Mouse (Mus musculus): ENCODE data around the gene Fndc3b. TPM values are rescaled to one million over a fixed set of nuclear protein-coding genes. Genes with fewer than 3 reads are reported as not detected.

Fndc3b gene
- polyA plus RNA-seq, 1 experiment from 2014 or later, result 39.5 TPM

DNA sequence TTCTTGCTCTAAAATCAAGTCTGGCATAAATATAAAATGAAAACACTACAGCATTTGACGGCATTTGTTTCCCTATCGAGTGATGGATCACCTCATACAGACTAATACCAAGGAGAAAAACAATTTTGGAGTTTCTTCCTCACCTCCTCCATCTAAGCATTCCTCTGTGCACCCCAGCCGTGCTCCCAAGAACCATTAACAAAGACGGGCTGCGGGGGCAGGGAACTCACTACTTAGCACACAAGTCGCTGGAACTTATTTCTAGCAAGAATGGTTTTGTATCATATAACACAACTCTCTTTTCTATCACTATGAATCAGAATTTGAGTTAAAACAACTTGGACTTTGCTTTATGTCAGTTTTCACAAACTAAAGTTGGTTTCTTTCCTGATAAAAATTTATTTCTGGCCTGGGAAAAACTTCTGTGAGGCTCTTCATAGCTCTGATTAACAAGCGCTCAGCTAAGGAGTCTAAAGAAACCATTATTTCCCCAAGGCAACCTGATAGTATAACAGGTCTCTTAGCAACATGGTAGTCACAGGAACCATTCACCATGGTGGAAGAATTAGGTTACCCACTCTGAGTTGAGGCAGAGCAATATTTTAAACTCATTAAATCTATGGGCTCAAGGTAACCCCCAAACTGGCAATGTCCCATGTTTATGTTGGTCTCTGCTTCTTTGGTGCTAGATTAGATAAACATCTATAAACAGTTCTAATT, 131.1 kb downstream of the Fndc3b start:
- Histone ChIP-seq H3K27me3 (no peaks in the 10 kb centered on the region), H3K4me1 (peaks cover 32% of the 10 kb centered on the region), H3K36me3 (no peaks in the 10 kb centered on the region), H3K4me3 (no peak overlapping the region), H3K27ac (no peak overlapping the region), H3K9me3 (no peaks in the 10 kb centered on the region), H3K4me2 (no peak overlapping the region), H3K9ac (no peak overlapping the region)
- 60% methylated on average over 7 of the region's 7 CpGs for WGBS
- no peak for ATAC-seq (ENCODE audit: insufficient number of reproducible peaks, low FRiP score, low TSS enrichment, low read depth)

DNA sequence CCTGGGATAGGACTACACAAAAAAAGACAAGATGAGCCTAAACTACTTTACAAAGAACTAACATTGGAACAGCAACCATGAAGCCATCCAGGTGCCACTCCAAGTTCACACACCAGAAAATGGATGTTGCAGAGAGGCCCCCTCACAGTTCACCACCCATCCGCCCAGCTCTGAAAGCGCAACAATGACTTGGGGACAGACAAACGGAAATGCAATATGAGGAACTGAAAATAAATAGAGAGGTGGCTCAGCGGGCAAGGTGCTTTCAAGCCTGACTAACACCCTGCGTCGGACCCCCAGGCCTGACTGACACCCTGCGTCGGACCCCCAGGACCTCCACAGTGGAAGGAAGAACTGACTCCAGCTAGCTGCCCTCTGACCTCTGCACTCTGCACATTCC, 131.9 kb downstream of the Fndc3b start:
- Histone ChIP-seq H3K36me3 (no peaks in the 10 kb centered on the region), H3K9me3 (no peaks in the 10 kb centered on the region), H3K27ac (no peak overlapping the region), H3K4me2 (no peak overlapping the region), H3K4me1 (peaks cover 25% of the 10 kb centered on the region), H3K4me3 (no peak overlapping the region), H3K9ac (no peak overlapping the region), H3K27me3 (no peaks in the 10 kb centered on the region)
- no peak for ATAC-seq (ENCODE audit: insufficient number of reproducible peaks, low FRiP score, low TSS enrichment, low read depth)
- 87% methylated on average over 8 of the region's 8 CpGs for WGBS

DNA sequence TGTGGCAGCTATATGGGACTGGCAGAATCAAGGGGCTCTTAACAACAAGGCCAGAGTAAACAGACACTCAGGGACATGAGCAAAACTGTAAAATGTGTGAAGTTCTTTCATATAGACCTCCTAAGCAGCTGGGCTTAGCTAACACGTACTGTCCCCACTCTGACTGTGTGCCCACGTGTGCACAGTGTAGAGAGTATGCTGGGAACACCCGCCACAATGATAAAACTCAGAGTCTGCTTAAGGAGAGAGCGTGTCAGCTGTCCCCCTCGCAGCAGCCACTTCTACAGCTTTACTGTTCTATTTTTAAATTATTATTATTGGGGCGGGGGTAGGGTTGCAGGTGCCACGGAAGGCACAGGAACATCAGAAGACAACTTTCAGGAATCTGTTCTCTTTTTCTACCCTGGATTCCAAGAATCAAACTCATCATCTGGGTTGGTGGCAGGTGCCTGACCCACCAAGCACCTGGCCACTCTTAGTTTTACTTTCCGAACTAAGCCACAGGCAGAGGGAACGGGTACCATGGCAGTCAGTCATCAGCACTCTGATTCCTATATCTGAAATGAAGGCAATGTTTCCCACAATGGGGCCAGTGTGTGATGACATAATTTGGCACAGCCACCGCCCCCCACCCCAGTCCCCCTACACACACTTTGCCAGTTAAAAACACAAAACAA, 133.6 kb downstream of the Fndc3b start:
- whole genome bisulfite sequencing, result 77% methylated on average over 10 of the region's 10 CpGs
- Histone ChIP-seq H3K4me1 (peaks cover 32% of the 10 kb centered on the region), H3K9ac (no peak overlapping the region), H3K4me2 (no peak overlapping the region), H3K9me3 (no peaks in the 10 kb centered on the region), H3K27ac (no peak overlapping the region), H3K4me3 (no peak overlapping the region), H3K27me3 (no peaks in the 10 kb centered on the region), H3K36me3 (no peaks in the 10 kb centered on the region)
- ATAC-seq (ENCODE audit: insufficient number of reproducible peaks, low FRiP score, low TSS enrichment, low read depth), result no peak

DNA sequence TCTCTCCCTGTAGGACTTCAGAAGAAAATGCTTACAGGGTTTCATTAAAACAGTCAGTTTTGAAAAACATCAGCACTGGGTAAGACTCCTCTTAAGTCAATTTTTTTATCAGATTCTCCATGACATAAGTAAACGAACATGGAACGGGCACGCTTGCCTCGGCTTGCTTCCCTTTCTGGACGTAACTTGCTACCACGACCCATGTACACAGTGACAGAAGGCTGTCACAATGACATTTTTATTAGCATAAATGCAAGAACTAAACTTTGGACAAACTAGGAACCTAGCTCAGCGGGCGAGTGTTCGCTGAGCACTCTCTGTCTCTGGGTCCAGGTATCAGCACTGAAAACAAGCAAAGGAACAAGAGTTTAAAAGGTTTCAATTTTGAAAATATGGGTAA, 136.9 kb downstream of the Fndc3b start:
- H3K36me3 ChIP-seq, result no peaks in the 10 kb centered on the region
- H3K9ac ChIP-seq, result no peak overlapping the region
- H3K4me3 ChIP-seq, result no peak overlapping the region
- peaks cover 26% of the 10 kb centered on the region for H3K4me1 ChIP-seq
- H3K27ac ChIP-seq, result no peak overlapping the region
- H3K27me3 ChIP-seq, result no peaks in the 10 kb centered on the region
- WGBS, result 78% methylated on average over 9 of the region's 9 CpGs
- ATAC-seq (ENCODE audit: insufficient number of reproducible peaks, low FRiP score, low TSS enrichment, low read depth), result no peak
- no peaks in the 10 kb centered on the region for H3K9me3 ChIP-seq
- no peak overlapping the region for H3K4me2 ChIP-seq

DNA sequence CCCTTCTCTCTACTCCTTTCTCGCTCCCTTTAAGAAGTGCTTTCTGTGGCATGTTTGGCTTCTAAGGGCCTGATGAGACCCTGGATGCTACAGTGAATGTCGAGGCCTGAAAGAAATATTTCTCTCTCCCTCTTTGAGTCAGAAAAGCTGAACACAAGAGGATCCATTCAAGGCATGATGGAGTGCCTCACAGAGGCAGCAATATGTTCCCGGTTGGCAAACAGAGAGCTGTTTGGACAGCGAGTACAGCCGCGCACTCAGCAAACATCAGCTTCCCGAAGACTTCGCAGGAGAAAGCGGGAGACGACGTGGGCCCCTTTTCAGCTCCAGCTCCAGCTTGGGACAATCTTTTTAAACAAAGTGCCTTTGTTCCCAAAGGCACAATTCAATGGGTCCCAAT, 137.6 kb downstream of the Fndc3b start:
- H3K9me3 ChIP-seq, result no peaks in the 10 kb centered on the region
- WGBS, result 65% methylated on average over 11 of the region's 11 CpGs
- H3K27ac ChIP-seq, result peak overlapping the region; percentile 54
- ATAC-seq (ENCODE audit: insufficient number of reproducible peaks, low FRiP score, low TSS enrichment, low read depth), result no peak
- H3K4me2 ChIP-seq, result no peak overlapping the region
- H3K27me3 ChIP-seq, result no peaks in the 10 kb centered on the region
- H3K4me3 ChIP-seq, result no peak overlapping the region
- H3K9ac ChIP-seq, result no peak overlapping the region
- no peaks in the 10 kb centered on the region for H3K36me3 ChIP-seq
- H3K4me1 ChIP-seq, result peaks cover 26% of the 10 kb centered on the region

DNA sequence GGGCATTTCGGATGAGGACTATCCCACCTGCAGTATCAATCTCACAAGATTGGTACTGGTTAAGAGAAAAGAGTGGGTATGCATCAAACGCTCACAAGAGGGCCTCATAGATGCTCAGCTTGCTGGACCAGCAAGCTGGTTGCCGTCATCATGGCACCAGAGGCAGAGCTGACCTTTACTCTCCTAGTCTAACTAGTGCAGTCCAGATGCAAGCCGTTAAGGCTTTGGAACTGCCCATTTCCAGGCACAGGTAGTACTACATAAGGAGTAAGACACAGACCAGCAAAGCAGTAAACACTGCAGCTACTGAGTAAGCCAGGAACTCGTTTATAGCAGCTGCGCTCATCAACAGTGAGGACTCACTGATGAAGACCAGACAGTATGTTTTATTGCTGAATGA, 138.8 kb downstream of the Fndc3b start:
- Histone ChIP-seq H3K27ac (peak overlapping the region; percentile 55), H3K4me3 (no peak overlapping the region), H3K4me1 (peaks cover 19% of the 10 kb centered on the region), H3K36me3 (no peaks in the 10 kb centered on the region), H3K4me2 (no peak overlapping the region), H3K27me3 (no peaks in the 10 kb centered on the region), H3K9me3 (no peaks in the 10 kb centered on the region), H3K9ac (no peak overlapping the region)
- no peak; the same call in 1 of the 2 replicates for ATAC-seq (ENCODE audit: insufficient number of reproducible peaks, low FRiP score, low TSS enrichment, low read depth)
- WGBS, result 35% methylated on average over 6 of the region's 6 CpGs

DNA sequence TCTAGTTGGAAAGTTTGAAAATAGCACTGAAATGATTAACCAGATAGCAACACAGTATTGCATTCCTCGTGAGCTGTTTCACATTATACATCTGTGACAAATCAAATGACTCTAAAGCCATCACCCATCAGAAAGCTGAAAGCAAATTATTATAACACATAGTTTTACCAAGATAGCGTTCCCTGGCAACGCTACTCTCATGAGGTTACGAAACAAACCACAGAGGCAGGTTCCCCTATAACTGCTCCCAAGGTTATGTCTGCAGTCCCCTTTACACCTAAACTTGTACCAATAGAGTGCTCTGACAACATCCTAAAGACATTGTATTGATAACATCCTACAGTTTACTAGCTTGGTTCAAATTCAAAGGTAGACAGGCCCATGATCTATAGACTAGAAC, 145.8 kb downstream of the Fndc3b start:
- Histone ChIP-seq H3K27ac (no peak overlapping the region), H3K4me2 (no peak overlapping the region), H3K4me1 (peaks cover 3% of the 10 kb centered on the region; the same call in 1 of the 2 replicates), H3K9me3 (no peaks in the 10 kb centered on the region), H3K4me3 (no peak overlapping the region), H3K27me3 (no peaks in the 10 kb centered on the region), H3K36me3 (no peaks in the 10 kb centered on the region), H3K9ac (no peak overlapping the region)
- no peak for ATAC-seq (ENCODE audit: insufficient number of reproducible peaks, low FRiP score, low TSS enrichment, low read depth)
- WGBS, result 76% methylated on average over 4 of the region's 4 CpGs

DNA sequence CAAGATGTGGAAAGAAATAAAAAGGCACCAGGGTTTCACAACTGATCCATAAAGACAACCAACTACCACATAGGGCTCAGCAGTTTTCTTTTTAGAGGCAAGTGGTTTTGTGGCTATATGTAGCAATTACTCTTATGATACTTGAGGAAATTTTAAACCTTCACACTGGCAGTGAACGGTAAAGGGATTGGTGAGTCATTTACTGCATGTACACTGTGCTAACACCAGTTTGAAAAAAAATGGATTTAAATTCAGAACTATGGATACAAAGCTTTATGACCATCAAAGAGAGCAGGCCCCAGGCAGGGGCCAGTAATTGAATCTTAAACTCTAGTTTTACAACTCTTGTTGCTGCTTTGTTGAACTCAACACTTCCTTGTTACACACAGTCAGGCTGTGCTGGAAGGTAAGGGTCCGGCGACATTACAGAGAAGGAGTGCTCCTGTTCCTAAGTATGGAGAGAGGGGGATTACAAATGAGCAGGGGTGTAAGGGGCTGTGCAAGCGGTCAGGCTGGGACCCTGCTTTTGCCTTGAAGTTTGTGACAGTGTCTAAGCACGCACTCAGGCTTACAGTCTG, 148.0 kb downstream of the Fndc3b start:
- Histone ChIP-seq H3K4me3 (no peak overlapping the region), H3K36me3 (no peaks in the 10 kb centered on the region), H3K9ac (no peak overlapping the region), H3K27me3 (no peaks in the 10 kb centered on the region), H3K4me1 (peaks cover 3% of the 10 kb centered on the region; the same call in 1 of the 2 replicates), H3K9me3 (no peaks in the 10 kb centered on the region), H3K27ac (no peak overlapping the region), H3K4me2 (no peak overlapping the region)
- ATAC-seq (ENCODE audit: insufficient number of reproducible peaks, low FRiP score, low TSS enrichment, low read depth), result no peak
- 66% methylated on average over 5 of the region's 5 CpGs for WGBS

DNA sequence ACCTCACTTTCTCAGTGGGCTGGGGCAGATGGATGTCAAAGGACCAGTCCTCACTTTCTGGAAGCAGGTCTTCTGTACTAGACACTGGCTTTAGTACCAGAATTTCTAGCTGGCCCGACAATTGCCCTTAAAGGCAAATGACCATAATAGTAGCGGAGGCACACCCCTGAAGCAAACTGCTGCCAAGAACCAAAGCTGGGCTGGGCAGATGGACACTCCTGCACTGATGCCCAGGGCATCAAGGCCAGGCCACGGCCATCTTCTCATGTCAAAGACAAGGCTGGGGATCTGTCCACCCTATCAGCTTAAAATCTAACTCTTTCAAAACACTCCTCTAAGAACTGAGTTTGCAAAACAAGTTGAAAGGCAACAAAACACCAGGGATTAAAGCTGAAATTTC, 148.6 kb downstream of the Fndc3b start:
- H3K4me3 ChIP-seq, result no peak overlapping the region
- WGBS, result 84% methylated on average over 3 of the region's 3 CpGs
- H3K9me3 ChIP-seq, result no peaks in the 10 kb centered on the region
- H3K9ac ChIP-seq, result no peak overlapping the region
- H3K36me3 ChIP-seq, result no peaks in the 10 kb centered on the region
- ATAC-seq (ENCODE audit: insufficient number of reproducible peaks, low FRiP score, low TSS enrichment, low read depth), result no peak
- H3K27ac ChIP-seq, result no peak overlapping the region
- H3K27me3 ChIP-seq, result no peaks in the 10 kb centered on the region
- peaks cover 3% of the 10 kb centered on the region; the same call in 1 of the 2 replicates for H3K4me1 ChIP-seq
- H3K4me2 ChIP-seq, result no peak overlapping the region

DNA sequence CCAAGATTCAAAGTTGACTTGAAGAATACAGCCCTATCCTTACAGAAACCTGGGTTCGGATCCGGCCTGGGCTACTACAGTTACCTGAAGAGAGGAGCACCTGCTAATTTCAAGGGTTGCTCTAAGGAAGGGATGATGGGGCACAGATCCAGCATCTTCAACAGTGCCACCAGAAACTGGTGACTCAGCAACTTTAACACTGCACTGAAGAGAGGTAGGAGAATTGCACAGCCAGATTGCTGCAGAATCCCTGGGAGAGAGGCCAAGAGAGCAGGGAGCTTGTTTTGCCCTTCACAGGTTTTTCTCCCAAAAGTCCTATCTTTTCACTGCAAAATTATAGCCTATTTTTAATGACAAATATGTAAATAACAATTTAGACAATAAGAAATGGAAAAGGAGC, 149.2 kb downstream of the Fndc3b start:
- Histone ChIP-seq H3K36me3 (no peaks in the 10 kb centered on the region), H3K9me3 (no peaks in the 10 kb centered on the region), H3K9ac (no peak overlapping the region), H3K4me3 (no peak overlapping the region), H3K4me2 (no peak overlapping the region), H3K4me1 (peaks cover 3% of the 10 kb centered on the region; the same call in 1 of the 2 replicates), H3K27me3 (no peaks in the 10 kb centered on the region), H3K27ac (no peak overlapping the region)
- ATAC-seq (ENCODE audit: insufficient number of reproducible peaks, low FRiP score, low TSS enrichment, low read depth), result no peak
- 100% methylated on average over 2 of the region's 2 CpGs for WGBS

DNA sequence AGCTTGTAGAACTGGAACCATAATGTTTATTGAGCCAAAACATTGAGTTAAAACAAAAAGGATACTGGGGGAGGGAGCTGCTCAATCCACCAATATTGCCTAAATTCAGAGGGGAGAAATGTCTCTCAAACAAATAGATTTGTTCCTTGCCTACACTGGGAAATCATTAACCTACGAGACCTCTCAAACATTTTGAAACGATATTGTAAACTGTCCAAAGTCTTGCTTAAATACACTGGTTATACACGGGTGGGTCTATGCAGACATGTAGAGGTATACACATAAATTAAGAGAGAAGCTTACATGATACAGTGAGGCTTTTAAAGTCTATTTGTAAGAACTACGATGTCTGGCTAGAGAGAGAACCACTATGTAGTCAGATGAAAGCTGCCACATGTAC, 151.8 kb downstream of the Fndc3b start:
- Histone ChIP-seq H3K4me1 (peaks cover 3% of the 10 kb centered on the region; the same call in 1 of the 2 replicates), H3K27ac (no peak overlapping the region), H3K9me3 (no peaks in the 10 kb centered on the region), H3K27me3 (no peaks in the 10 kb centered on the region), H3K36me3 (peaks cover 10% of the 10 kb centered on the region), H3K4me3 (no peak overlapping the region), H3K9ac (no peak overlapping the region), H3K4me2 (no peak overlapping the region)
- no peak for ATAC-seq (ENCODE audit: insufficient number of reproducible peaks, low FRiP score, low TSS enrichment, low read depth)
- WGBS, result 81% methylated on average over 4 of the region's 4 CpGs
